Mouse (Mus musculus): ENCODE measurements around the gene Hacd3.

- TF ChIP-seq POLR2A (IDR thresholded peaks at IDR 0.05; ENCODE audit: control insufficient read depth, low read depth, low read length) (no peak), CTCF (IDR thresholded peaks at IDR 0.05; ENCODE audit: control insufficient read depth, insufficient read depth, insufficient replicate concordance, low read depth, low read length) (no peak)
These were observed 80.7 kb downstream of the Hacd3 start for GRCm38 (mm10) chr9:64940731-64941346.

All from testis, adult 2 months (tissue).